Mouse (Mus musculus) cortical plate, adult 2 months (tissue): ENCODE measurements around the gene Trim3.

Source experiments
- CTCF ChIP-seq: fragments of 200-500 bp; IDR thresholded peaks from 2 replicates; pipeline ENCODE4 v1.5.1; 2011; ENCODE audit warnings: mild to moderate bottlenecking, control low read depth, low read length; ENCODE audit not compliant: insufficient read depth; ENCODE audit errors: extremely low read depth
- POLR2A ChIP-seq: fragments of 200-500 bp; IDR thresholded peaks from 2 replicates; pipeline ENCODE4 v1.6.1; 2011; ENCODE audit warnings: mild to moderate bottlenecking, low read length, control low read depth; ENCODE audit not compliant: insufficient read depth; ENCODE audit errors: extremely low read depth

DNA sequence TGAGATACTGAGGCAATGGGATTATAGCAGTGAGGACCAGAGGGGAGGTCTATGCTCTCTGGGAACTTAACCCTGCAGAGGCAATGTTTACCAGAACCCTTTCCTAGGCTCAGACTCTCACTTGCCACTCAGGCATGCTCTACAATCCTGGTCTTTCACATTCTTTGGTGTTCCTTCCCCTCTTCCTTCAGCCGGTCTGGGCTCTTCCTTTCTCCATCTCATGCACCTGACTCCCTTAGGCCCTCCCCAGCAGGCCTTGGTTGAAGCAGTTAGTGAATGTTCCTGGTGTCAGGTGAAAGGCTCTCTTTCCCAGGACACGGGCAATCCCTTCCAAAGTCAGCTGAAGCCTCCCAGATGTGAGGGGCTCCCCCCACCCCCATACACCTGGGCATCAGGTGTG is 6.4 kb upstream of the Trim3 start, which contains the start of gene Timm10b:
- no peak for TF ChIP-seq POLR2A
- no peak for TF ChIP-seq CTCF
